Mouse (Mus musculus) T-helper 2 cell (primary cell): ENCODE data around the gene Sox9.

Experiments
- in situ Hi-C: fragments of 300-600 bp; cut with MboI, MseI; formaldehyde crosslinking; loops from one replicate; pipeline ENCODE4 v1.15.1; 2025; ENCODE audit warnings: high pct_unique_total_duplicates

The Sox9 gene

DNA sequence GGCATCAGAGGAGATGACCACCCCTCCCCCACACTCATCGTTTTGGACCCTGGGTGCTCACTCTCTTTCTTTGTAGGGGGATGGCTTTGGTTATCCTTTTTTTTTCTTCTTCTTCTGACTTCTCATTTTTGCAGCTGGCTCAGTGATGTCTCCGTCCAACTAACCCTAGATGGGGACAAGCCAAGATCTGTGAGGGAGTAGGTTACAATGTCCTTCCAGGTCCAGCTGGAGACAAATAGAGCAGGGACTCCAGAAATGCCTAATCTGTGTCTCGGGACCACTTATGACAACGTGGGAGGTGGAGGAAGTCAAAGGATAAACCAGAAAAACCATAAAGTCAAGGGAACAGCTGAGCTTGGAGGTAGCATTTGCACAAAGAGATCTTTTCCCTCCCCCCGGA lies 14.4 kb downstream of the Sox9 start:
- in situ Hi-C loops, result loop anchor here (10.0 to 25.0 kb wide), 2 partner anchors 368 to 1259 kb away; no protein-coding TSS in a partner anchor

GRCm38 (mm10) chr11:112798831-112799382 lies 16.9 kb downstream of the Sox9 start:
- in situ Hi-C loops, result loop anchor here (10.0 to 25.0 kb wide), 2 partner anchors 366 to 1262 kb away; no protein-coding TSS in a partner anchor

- in situ Hi-C loops, result no loop called here
Observed at GRCm38 (mm10) chr11:112801189-112801818, 19.3 kb downstream of the Sox9 start.

DNA sequence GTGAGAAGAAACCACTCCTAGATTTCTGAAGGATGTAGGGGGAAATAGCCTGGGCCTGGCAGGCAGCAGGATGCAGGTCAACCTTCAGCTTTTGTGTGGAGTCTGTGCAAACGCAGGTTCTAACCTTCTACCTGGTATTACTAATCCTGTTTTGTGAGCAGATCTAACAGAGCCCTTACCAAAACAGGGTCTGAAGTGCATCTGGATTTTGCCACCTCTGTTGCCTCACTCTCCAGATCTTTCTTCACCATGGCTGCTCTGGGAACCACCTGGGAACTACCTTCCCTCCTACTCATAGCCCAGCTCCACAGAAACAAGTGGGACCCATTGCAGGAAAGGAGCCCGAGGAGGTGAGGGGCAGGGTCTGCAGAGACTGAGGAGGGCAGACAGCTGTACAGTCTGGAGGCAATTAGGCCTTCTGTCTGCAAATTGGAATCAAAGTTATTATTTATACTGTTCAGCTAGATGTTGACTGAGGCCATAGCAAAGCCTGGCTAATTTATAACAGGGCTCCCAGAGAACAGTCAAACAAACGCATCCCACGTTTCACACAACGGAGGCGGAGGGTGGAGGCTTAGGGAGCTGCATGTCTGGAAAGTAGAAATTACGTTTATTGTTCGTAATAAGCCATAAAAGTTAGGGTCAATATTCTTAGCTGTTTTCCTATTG lies 25.9 kb downstream of the Sox9 start:
- in situ Hi-C loops, result no loop called here

DNA sequence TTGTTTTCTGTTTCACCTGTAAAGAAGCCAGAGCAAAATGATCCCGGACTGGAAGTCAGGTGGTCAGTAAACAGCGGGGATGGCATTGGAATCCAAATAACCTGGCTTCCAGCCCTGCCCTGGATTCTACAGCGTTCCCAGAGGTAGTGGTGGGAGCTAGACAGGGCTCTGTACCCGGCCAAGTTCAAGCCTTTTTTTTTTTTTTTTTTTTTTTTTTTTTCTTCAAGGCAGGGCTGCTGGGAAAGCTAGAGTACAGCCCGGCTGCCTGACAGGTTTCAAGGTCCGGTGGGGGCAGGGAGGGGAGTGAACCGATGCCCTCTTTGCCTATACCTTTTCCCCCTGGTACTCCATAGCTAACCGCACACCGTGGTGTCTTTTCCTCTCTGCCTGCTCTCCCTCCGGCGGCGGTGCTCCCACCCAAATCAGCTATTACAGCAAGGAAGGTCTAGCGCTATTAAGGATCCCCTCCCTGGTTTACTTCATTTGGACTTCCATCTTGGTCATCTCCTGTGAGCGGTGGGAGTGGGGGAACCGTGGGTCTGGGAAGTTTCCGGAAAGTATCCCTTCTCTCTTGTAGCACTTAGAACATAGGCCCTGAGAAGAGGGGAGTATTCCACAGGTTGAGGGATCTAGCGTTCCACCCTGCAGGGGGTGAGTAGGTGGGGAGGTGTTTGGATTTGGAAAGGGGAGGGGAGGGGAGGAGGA lies 28.6 kb downstream of the Sox9 start:
- in situ Hi-C loops, result no loop called here

- in situ Hi-C loops, result no loop called here
Observed at GRCm38 (mm10) chr11:112811152-112811871, 29.3 kb downstream of the Sox9 start.

- in situ Hi-C loops, result no loop called here
Observed at GRCm38 (mm10) chr11:112817829-112818650, 36.0 kb downstream of the Sox9 start.

GRCm38 (mm10) chr11:112818651-112819270 lies 36.7 kb downstream of the Sox9 start:
- in situ Hi-C loops, result no loop called here

DNA sequence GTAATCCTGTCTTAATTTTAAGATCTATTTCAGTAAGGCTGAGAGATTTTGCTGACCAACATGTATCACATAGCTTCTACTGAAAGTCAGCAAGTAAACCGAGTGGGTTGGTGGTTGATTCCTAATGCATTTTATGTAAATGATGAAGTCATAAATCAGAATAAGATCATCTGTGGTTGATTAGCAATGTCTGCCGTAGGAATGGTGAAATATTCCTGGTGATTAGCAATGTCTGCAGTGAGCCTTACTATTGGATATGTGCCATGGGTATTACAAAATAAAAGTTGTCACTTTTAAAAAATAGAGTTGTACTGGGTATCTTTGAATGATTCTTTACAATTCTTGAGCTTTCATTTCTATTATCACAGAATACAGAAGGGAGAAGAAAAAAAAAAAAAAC lies 39.5 kb downstream of the Sox9 start:
- in situ Hi-C loops, result no loop called here

DNA sequence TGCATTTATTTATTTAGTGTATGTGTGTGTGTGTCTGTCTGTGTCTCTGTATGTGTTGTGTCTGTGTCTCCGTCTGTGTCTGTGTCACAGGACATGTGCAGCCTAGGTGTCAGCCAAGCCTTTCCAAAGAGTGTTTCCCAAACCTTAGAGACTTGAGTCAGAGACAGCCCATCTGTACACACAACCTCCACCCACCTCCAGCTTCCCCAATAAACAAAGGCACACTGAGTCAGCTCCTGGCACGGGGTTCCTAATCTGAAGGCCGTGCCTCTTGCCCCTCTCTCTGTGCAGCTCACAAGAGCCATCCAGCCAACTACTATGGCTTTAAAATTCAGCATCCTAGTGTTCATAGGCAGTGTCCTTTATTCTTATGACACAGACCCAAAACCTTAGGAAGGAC lies 42.1 kb downstream of the Sox9 start:
- in situ Hi-C loops, result no loop called here

DNA sequence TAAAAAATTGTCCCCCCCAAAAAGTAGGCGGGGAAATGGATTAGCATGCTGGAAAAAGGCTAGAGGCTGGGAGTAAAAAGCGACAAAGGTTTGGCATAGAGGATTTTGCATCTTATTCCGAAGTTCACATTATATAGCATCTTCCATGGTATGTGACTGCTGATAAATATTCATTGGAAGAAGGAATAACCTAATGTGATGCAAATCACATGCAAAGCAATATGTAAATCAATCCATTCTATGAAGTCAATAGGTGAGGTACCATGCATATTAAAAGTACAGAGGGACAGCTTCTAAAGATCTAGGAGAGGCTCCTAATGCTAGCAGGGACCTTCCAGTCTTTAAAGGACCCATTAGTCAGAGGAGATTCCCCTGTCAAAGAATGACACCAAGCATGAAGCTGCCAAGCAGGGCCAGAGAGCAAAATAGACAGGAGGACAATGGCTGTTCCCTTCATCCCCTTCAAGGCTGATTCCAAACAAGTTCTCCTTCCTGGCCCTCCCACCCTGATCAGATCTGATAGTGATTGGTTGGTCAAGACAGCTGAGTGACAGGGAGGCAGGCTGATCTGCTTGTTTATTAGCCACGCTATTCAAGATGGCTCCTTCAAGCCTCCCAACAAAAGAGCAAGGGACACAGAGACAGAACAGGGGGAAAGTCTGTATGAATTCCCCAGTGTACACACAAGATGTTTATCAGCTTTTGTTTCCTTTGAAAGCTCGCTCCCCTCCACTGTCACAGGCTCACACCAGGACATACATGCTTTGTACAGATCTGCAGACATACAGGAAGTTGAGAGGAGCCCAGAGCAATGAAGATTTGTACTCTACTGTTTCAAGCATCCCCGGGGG lies 44.4 kb downstream of the Sox9 start:
- in situ Hi-C loops, result no loop called here

- in situ Hi-C loops, result no loop called here
Observed at GRCm38 (mm10) chr11:112827044-112827347, 45.0 kb downstream of the Sox9 start.

DNA sequence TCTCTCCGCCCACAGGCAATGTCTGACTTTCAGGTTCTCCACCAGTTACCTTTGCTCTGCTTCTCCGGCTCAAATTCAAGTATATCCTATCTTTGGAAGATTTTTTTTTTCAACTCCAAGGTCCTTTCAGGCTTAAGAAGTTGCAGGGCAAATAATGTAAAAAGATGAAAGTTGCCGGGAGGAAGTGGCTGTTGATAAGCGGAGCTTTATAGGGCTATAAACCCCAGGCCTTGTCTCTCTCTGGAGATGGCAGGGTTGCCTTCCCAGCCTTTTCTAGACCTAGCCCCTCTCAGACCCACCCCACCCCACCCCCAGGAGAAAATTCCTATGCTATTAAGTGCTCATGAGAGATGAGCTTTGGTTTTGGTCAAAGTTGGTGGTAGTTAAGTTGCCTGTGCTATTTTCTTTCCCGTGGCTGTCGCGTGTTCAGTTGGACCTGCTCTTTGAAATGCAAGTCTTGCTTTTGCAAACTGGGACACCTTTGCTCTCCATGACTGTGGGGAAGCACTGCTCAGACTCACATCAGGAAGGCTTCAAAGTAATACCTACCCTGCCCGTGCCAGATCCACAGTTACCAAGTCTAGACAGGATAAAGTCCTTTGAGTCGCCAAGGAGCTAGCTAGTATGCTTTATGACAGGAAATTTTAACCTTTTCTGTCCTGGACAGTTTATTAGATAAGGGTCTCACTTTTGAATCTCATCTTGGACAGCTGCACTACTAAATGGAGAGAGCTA lies 46.7 kb downstream of the Sox9 start:
- in situ Hi-C loops, result no loop called here

DNA sequence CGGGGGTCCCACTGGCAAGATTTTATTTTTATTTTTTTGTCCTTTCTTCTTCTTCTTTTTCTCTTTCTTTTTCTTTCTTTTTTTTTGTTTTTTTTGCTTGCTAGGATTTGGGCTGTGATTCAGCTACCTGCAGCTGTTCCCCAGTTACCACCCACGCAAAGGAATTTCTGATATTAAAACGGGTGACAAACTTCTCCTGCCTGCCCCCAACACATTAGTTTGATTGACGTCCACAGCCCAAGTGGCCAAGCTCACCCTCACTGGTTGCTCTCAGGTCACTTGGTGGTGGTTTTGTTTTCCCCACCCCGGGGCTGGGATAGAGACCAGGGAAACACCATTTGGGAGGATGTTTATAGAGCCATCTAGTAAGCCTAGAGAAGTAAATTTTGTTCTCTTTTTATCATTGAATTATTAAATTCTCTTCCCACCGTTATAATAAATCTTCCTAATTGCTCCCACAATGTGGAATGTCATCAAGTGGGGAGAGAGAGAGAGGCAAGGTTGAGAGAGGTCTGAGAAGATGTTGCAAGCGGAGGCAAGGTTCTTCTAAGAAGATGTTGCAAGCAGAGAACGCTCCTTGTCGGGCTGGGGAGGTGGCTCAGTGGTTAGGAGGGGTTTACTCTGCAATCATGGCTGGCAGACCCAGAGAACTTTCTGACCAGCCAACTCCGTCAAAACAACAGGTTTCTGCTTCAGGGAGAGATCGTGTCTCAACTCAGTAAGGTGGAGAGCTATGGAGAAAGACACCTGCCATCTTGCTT lies 52.4 kb downstream of the Sox9 start:
- in situ Hi-C loops, result no loop called here

DNA sequence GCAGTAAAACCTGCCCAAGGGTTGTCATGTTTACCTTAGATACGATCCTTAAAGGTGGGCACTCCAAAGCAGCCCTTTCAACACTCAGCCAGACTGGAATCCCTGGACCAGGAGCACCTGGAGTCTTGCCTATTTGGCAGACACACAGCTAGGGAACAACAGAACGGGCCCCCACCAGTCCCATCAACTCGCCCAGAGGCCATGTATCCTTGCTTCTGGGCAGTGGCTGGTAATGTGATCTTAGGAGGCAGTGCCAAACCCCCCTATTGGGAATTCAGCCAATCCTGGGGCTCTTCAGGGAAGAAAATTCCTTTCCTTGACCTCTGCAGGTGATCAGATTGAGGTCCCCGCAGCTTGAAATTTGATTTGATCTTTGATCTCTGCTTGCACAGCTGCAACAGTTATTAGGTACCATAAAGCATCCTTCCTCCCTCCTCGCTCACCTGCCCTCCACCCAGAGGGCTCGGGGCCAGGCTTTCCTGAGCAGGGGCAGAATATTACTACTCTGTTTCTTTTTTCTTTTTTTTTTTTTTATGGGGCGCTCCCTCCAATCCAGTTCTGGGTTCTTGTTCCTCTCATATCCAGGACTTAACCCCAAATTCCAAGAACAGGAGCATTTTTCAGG lies 53.6 kb downstream of the Sox9 start:
- in situ Hi-C loops, result no loop called here
